Mouse (Mus musculus) adrenal gland, postnatal 36 days (tissue): Measurements from ENCODE around the gene Suv39h2. TPM values are rescaled to one million over a fixed set of nuclear protein-coding genes. Genes with fewer than 3 reads are reported as not detected.
A peak's percentile ranks its signal among the peaks of the same experiment; 100 is the strongest.

Experiments used
- DNase-seq, 2 experiments: peaks; one replicate each; pipeline ENCODE4 v3.0.0; 2021; ENCODE audit warnings: mixed read lengths in 1 of 2
- long read RNA-seq, 2 experiments: library from polyadenylated mRNA; stranded (forward); transcript quantifications; one replicate each; pipeline ENCODE4 v2.0.0; 2021; ENCODE audit warnings: borderline sequencing depth in 2 of 2
- total RNA-seq, 2 experiments: library from RNA; stranded (reverse); gene quantifications; 2 replicates each; pipeline ENCODE4 v1.2.3; 2021

Gene Suv39h2
- total RNA-seq, result 1 to 10 TPM; 1.8 to 2.5 TPM
- long read RNA-seq, experiment 1, partial matches to known transcripts, result 0 of 1 reads
- long read RNA-seq, experiment 1, other reads (novel, unspliced or antisense), result 0 of 1 reads
- long read RNA-seq, experiment 2, partial matches to known transcripts, result 1 of 1 reads
- long read RNA-seq, experiment 2, other reads (novel, unspliced or antisense), result 0 of 1 reads

- peak; percentile 99 to 100 for DNase-seq
Measured at GRCm38 (mm10) chr2:3474861-3475283, at the start of gene Suv39h2. Suv39h2 (minus strand) TSS chr2:3475031.

DNA sequence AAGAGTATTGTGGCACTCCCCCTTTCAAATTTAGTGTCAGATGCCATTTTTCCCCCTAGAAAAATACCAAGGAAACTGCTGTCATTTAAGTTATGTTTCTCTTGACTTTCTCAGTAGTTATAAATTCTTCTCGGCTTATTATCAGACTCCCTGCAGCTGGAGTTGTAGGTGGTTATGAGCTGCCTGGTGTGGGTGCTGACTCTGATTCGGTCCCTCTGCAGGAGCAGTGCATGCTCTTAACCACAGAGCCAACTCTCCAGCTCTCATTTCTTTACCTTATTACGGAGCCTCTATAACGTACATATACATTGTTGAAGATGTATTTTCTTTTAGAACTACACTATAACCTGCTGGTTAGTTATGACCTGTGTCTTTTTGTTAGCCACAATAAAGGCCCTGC is 47.7 kb upstream of the Suv39h2 start:
- no peak for DNase-seq

GRCm38 (mm10) chr2:3512552-3513454 is 38.0 kb upstream of the Suv39h2 start, which contains the start of the genes Gm45902, Hspa14 and Cdnf:
Gm45902 (minus strand) TSS chr2:3512790.
Hspa14 (minus strand) TSS chr2:3512814.
Cdnf (plus strand) TSS chr2:3513030.
- peak; percentile 93 to 95 for DNase-seq

GRCm38 (mm10) chr2:3512076-3512475 is 37.2 kb upstream of the Suv39h2 start:
- DNase-seq, result peak; percentile 19 to 24

- DNase-seq, result no peak
Measured at GRCm38 (mm10) chr2:3500886-3501285, 26.1 kb upstream of the Suv39h2 start.

DNA sequence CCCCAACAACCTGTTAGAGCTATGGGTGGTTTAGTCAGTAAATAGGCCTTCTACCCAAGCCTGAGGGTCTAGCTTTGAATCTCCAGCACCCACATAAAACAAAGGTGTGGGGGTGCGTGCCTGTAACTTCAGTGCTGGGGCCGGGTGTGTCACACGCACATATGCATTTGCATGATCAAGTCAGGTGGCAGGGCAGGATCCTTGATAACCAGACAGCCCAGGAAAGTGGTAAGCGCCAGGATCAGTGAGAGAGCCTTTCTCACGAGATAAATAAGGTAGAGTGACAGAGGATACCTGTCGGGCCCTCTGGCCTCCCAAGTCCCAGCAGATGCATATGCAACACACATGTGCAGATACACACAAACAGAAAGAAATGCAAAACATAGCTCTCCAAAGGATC is 24.7 kb upstream of the Suv39h2 start:
- no peak for DNase-seq

DNA sequence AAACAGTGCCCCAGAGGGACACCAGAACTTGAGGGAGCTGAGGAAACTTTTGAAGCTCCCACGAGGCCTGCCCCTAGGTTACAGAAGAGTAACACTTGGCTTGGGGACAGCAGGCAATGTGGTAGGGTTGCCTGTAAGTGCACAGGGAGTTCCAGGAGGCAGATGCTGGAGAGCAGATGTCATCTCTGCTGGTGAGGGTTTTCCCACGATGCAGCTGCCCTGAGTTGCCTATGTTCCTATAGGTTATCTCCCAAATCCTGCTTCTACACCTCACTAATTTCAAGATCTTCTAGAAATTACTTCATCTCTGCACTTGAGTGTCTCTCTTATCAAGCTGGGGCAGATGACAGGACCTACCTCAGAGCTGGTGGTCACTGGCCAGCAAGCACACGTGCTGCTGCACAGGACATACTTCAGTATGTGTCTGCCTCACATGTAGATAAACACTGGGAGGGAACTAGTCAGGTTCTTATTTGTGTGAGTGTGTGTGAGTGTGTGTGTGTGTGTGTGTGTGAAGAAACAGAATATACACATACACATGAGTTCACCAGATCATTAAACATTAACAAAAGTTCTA is 19.1 kb upstream of the Suv39h2 start:
- peak in 1 of 2 experiments; percentile 6 for DNase-seq

DNA sequence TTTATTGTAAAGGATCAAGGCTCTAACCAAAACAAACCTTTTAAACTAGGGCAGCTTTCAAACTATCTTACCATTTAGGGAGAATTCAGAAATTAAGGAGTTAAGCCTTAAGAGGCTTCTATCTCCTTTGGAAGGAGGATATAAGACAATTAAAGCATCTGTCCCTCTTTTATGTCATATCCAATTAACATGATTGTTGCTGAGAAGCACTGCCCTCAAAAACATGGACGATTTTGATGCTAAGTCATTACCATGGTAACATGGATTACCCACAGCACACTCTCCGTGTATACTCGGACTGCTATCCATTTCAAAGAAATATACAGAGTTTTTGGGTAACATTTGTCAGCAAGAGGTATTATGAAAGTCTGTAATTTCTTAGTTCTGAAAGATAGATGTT is 15.0 kb upstream of the Suv39h2 start:
- DNase-seq, result no peak

GRCm38 (mm10) chr2:3480239-3480638 is 5.4 kb upstream of the Suv39h2 start:
- no peak for DNase-seq

GRCm38 (mm10) chr2:3475746-3476251 is 968 bp upstream of the Suv39h2 start:
- no peak for DNase-seq

DNA sequence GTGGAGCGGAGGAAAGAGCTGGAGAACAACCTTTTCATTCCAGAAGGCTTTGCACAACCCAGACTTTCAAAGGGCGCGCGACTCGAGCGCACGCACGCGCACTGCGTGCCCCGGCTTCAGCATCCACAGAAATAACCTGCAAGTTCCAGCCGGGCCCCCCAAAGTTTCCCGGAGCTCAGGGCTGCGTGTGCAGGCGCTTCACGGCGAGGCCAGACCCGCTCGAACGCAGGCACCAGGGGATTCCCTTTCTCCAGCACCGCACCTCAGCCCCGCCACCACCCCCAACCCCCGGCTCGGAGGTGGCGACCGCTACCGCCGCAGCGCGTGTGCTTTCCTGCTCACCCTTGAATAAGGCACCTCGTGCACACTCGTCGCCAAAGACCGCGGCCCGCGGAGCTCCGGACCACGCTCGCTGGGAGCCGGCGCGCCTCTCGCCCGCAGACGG is 448 bp downstream of the Suv39h2 start:
- peak; percentile 76 to 81 for DNase-seq

GRCm38 (mm10) chr2:3473891-3474290 is 940 bp downstream of the Suv39h2 start:
- no peak for DNase-seq

- DNase-seq, result no peak
Measured at GRCm38 (mm10) chr2:3456590-3456989, 18.2 kb downstream of the Suv39h2 start.

GRCm38 (mm10) chr2:3453096-3453495 is 21.7 kb downstream of the Suv39h2 start:
- peak; percentile 19 to 32 for DNase-seq

- DNase-seq, result no peak
Measured at GRCm38 (mm10) chr2:3449431-3449830, 25.4 kb downstream of the Suv39h2 start.

GRCm38 (mm10) chr2:3445984-3446383 is 28.8 kb downstream of the Suv39h2 start:
- DNase-seq, result no peak

DNA sequence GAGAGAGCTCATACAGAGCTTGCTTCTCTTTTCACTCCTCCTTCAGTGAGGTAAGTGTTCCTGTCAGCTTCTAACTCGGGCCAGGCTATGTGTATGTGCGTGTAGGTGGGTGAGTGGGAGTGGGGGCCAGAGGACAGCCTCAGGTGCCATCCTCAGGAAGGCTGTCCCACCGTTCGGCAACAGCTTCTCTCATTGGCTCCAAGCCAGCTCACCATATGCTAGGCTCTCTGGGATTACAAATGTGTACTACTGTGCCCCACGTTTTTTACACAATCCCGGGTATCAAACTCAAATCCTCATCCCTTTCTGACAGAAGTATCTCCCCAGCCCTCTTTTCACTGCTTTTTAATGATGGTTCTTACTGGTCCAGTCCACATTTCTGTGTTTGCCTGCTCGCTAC is 30.6 kb downstream of the Suv39h2 start:
- no peak for DNase-seq

DNA sequence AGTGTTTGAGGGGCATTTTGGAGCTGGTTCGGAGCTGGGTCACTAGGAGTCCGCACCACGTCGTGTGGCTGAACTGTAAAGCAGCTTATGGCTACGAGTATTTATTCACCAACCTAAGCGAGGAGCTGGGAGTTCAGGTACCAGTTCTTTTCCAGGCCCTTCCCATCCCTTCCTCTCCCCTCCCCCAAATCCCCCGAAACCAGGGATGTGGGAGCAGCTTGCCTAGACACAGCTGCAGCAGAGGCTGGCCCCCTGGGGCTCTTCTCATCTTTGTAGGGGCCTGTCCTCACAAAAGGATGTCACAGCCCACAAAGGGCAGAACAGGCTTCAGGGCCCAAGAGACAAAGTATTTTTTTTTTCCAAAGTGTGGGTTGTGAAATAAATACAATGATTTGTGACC is 36.9 kb downstream of the Suv39h2 start:
- no peak for DNase-seq

DNA sequence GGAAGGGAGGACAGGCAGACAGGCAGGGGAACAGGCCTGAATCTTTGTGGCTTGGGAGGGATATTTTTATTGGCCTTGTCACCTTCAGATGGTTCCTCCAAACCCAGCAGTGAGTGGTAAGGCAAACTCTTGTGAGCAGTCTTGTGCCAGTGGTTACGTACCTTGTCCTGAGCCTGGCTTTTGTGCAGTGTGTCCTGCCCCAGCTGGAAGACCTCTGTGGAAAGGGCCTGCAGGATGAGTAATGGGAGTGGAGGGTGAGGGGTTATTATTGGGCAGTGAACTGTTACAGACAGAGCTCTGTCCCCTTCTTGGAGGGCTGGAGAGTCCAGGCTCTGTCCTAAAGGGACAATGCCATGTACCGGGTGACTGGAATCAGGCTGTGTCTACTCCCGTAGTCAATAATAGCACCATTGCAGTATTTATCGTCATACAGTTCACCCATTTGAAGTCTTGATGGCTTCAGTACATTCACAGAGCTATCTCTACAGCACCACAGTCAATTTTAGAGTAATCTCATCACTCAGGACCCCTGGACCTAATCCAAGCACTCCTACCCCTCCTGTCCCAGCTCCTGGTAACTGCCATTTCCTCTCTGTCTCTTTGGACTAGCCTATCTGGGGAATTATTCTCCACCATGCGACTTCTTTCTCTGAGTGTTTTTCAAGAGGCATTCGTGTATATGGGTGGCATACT is 39.3 kb downstream of the Suv39h2 start:
- no peak for DNase-seq

DNA sequence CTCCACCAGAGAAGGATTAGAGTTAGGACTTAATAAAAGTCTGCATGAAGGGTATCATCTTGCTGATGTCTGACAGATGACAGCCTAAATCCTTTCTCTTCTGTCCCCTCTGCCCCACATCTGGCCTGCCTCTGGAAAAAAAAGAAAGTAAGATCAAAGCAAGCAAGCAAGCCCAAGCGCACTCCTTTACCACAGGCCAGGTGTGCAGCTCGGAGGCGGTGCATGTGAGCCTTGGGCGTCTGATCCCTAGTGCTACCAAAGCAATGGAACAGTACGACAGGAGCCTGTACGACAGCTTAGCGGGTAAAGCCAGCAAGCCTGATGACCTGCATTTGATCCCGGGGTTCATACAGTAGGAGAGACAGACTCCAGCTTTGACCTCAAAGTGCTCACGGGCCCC is 43.9 kb downstream of the Suv39h2 start:
- DNase-seq, result no peak

- no peak for DNase-seq
Measured at GRCm38 (mm10) chr2:3424579-3424910, 50.3 kb downstream of the Suv39h2 start.
